Mouse (Mus musculus): ENCODE data around the gene D17Wsu92e. TPM values are rescaled to one million over a fixed set of nuclear protein-coding genes. Genes with fewer than 3 reads are reported as not detected.

D17Wsu92e gene
- total RNA-seq, 1 experiment = 68.4 TPM

DNA sequence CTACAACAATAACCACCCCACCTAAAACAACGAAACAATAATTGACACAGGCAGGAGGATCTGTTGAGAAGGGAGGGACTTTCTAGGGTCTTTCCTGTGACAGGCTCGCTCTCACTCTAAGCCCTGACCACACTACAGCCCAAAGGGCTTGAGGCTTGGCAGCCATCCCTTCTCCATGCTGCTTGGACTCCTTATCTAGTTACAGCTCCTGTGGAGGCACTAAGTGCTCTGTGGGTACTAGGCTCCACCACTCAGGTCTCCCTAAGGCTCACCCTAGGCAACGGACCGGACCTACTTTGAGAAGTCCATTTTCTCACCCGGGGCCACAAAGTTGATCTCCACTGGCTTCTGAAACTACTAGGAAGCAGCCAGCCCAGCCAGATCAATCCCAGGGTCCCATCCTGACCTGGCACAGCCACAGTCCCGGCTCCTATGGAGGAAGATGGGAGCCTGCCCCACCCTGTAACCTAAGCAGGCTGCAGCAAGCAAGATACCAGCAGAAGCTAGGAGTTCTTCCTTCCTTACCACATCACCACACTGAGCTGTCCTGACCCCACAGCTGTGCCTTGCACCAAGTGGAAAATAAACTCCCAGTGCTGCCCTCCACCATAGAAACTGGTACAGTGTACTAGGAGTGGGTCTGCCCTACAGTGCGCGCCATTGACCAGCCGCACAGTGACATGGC is 41.6 kb downstream of the D17Wsu92e start:
- in situ Hi-C loops (cut with MboI; ENCODE audit: low sequenced_read_pairs in 2 of 2, unreplicated experiment in 2 of 2) = no loop called here
- TF ChIP-seq ZNF384 (IDR thresholded peaks at IDR 0.05; ENCODE audit: low read depth, low read length) (no peak), HCFC1 (IDR thresholded peaks at IDR 0.05; ENCODE audit: borderline replicate concordance, insufficient read depth, low read length) (no peak), CHD2 (IDR thresholded peaks at IDR 0.05; ENCODE audit: low read depth, low read length) (no peak), MAFK (IDR thresholded peaks at IDR 0.05; ENCODE audit: insufficient read depth, low read depth, low read length) (no peak), ZC3H11A (IDR thresholded peaks at IDR 0.05; ENCODE audit: borderline replicate concordance, low read depth, low read length) (no peak)
- Histone ChIP-seq H3K9me3 (ENCODE audit: control insufficient read depth, insufficient read depth, low read depth, low read length) (no peaks in the 10 kb centered on the region), H3K36me3 (ENCODE audit: control insufficient read depth, insufficient read depth, low read length, poor library complexity, severe bottlenecking) (peaks cover 14% of the 10 kb centered on the region; the same call in 1 of the 2 replicates), H3K4me3 (ENCODE audit: insufficient read depth in 1 of 2, low read depth in 1 of 2, low read length in 2 of 2, poor library complexity in 1 of 2, severe bottlenecking in 1 of 2) (no peak overlapping the region), H3K4me1 (ENCODE audit: control insufficient read depth in 2 of 2, insufficient read depth in 2 of 2, low read length in 2 of 2, poor library complexity in 1 of 2) (peaks cover 5 to 7% of the 10 kb centered on the region in 2 experiments; a peak in 2 of 4 replicates), H3K9ac (ENCODE audit: insufficient read depth, low read depth, low read length, poor library complexity, severe bottlenecking) (no peak overlapping the region), H3K27ac (ENCODE audit: insufficient read depth, low read depth, low read length, poor library complexity, severe bottlenecking) (peak overlapping the region; percentile 44; the same call in 1 of the 2 replicates)
- DNase-seq (ENCODE audit: low read depth, low spot score) = no peak

DNA sequence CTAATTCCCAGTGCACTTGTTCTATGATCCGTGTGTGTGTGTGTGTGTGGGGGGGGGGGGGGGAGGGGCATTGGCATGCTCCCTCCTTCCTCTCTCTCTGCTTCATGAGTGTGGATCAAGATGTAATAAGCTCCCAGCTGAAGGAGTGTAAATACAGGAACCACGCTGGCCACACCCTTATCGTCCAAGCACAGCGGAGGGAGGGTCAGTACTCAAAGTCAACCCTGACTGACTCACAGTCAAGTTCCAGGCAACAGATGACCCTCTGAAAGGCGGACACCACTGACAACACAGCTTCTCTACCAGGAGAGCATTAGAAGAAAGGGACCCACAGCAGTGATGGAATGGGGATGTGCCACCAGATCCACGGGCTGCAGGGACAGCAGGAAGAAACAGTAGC is 42.6 kb downstream of the D17Wsu92e start:
- DNase-seq (ENCODE audit: low read depth, low spot score) = no peak
- Histone ChIP-seq H3K4me1 (ENCODE audit: control insufficient read depth in 2 of 2, insufficient read depth in 2 of 2, low read length in 2 of 2, poor library complexity in 1 of 2) (peaks cover 5 to 7% of the 10 kb centered on the region in 2 experiments; a peak in 2 of 4 replicates), H3K9me3 (ENCODE audit: control insufficient read depth, insufficient read depth, low read depth, low read length) (no peaks in the 10 kb centered on the region), H3K27ac (ENCODE audit: insufficient read depth, low read depth, low read length, poor library complexity, severe bottlenecking) (no peak overlapping the region), H3K9ac (ENCODE audit: insufficient read depth, low read depth, low read length, poor library complexity, severe bottlenecking) (no peak overlapping the region), H3K4me3 (ENCODE audit: insufficient read depth in 1 of 2, low read depth in 1 of 2, low read length in 2 of 2, poor library complexity in 1 of 2, severe bottlenecking in 1 of 2) (no peak overlapping the region), H3K36me3 (ENCODE audit: control insufficient read depth, insufficient read depth, low read length, poor library complexity, severe bottlenecking) (peaks cover 14% of the 10 kb centered on the region; the same call in 1 of the 2 replicates)
- TF ChIP-seq MAFK (IDR thresholded peaks at IDR 0.05; ENCODE audit: insufficient read depth, low read depth, low read length) = no peak
- no peak for TF ChIP-seq HCFC1 (IDR thresholded peaks at IDR 0.05; ENCODE audit: borderline replicate concordance, insufficient read depth, low read length)
- TF ChIP-seq ZNF384 (IDR thresholded peaks at IDR 0.05; ENCODE audit: low read depth, low read length) = no peak
- TF ChIP-seq ZC3H11A (IDR thresholded peaks at IDR 0.05; ENCODE audit: borderline replicate concordance, low read depth, low read length) = no peak
- no peak for TF ChIP-seq CHD2 (IDR thresholded peaks at IDR 0.05; ENCODE audit: low read depth, low read length)
- in situ Hi-C loops (cut with MboI; ENCODE audit: low sequenced_read_pairs in 2 of 2, unreplicated experiment in 2 of 2) = no loop called here

DNA sequence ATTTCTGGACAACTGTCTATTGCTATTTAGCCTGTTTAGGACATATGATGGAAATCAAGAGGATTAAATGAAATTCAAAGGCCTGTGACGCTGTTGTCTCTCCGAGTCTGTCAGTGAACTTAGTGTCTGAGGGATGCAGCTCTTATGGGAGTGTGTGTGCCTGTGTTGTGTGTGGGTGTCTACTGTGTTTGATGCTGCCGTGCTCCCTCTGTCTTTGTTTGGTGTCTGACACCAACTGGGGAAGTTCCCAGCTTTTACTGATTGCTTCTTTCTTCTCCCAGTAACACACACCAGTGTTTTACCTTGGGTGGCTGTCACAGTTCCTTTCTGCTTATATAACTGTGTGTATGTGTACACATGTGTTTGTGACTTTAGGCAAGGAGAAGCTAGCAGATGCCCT is 46.2 kb downstream of the D17Wsu92e start:
- Histone ChIP-seq H3K9ac (ENCODE audit: insufficient read depth, low read depth, low read length, poor library complexity, severe bottlenecking) (no peak overlapping the region), H3K4me3 (ENCODE audit: insufficient read depth in 1 of 2, low read depth in 1 of 2, low read length in 2 of 2, poor library complexity in 1 of 2, severe bottlenecking in 1 of 2) (no peak overlapping the region), H3K4me1 (ENCODE audit: control insufficient read depth in 2 of 2, insufficient read depth in 2 of 2, low read length in 2 of 2, poor library complexity in 1 of 2) (peaks cover 0 to 4% of the 10 kb centered on the region in 2 experiments; a peak in 1 of 4 replicates), H3K36me3 (ENCODE audit: control insufficient read depth, insufficient read depth, low read length, poor library complexity, severe bottlenecking) (peaks cover 12% of the 10 kb centered on the region; the same call in 1 of the 2 replicates), H3K27ac (ENCODE audit: insufficient read depth, low read depth, low read length, poor library complexity, severe bottlenecking) (no peak overlapping the region), H3K9me3 (ENCODE audit: control insufficient read depth, insufficient read depth, low read depth, low read length) (no peaks in the 10 kb centered on the region)
- no peak for DNase-seq (ENCODE audit: low read depth, low spot score)
- TF ChIP-seq MAFK (IDR thresholded peaks at IDR 0.05; ENCODE audit: insufficient read depth, low read depth, low read length) (no peak), ZC3H11A (IDR thresholded peaks at IDR 0.05; ENCODE audit: borderline replicate concordance, low read depth, low read length) (no peak), ZNF384 (IDR thresholded peaks at IDR 0.05; ENCODE audit: low read depth, low read length) (no peak), CHD2 (IDR thresholded peaks at IDR 0.05; ENCODE audit: low read depth, low read length) (no peak), HCFC1 (IDR thresholded peaks at IDR 0.05; ENCODE audit: borderline replicate concordance, insufficient read depth, low read length) (no peak)
- in situ Hi-C loops (cut with MboI; ENCODE audit: low sequenced_read_pairs in 2 of 2, unreplicated experiment in 2 of 2) = no loop called here

DNA sequence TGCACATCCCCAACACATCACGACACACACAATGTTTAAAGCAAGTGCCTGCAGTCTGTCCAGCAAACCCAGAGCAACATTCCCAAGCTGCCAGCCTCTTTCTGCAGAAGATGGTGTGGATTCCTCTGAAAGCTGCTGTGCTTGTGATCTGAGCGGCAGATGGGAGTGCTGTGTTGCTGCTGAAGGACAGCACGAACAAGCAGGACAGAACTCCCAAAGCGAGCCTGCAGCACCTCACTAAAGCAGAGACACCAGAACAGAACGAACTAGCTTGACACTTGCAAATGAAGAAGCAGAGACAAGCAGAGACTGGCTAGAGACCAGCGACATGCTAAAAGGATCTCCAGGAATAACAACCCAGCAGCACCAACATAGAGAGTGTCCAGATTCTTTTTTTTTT is 48.8 kb downstream of the D17Wsu92e start:
- no peak for TF ChIP-seq ZC3H11A (IDR thresholded peaks at IDR 0.05; ENCODE audit: borderline replicate concordance, low read depth, low read length)
- TF ChIP-seq HCFC1 (IDR thresholded peaks at IDR 0.05; ENCODE audit: borderline replicate concordance, insufficient read depth, low read length) = no peak
- TF ChIP-seq ZNF384 (IDR thresholded peaks at IDR 0.05; ENCODE audit: low read depth, low read length) = no peak
- TF ChIP-seq MAFK (IDR thresholded peaks at IDR 0.05; ENCODE audit: insufficient read depth, low read depth, low read length) = no peak
- TF ChIP-seq CHD2 (IDR thresholded peaks at IDR 0.05; ENCODE audit: low read depth, low read length) = no peak
- Histone ChIP-seq H3K36me3 (ENCODE audit: control insufficient read depth, insufficient read depth, low read length, poor library complexity, severe bottlenecking) (peaks cover 27% of the 10 kb centered on the region; the same call in 1 of the 2 replicates), H3K9me3 (ENCODE audit: control insufficient read depth, insufficient read depth, low read depth, low read length) (no peaks in the 10 kb centered on the region), H3K4me3 (ENCODE audit: insufficient read depth in 1 of 2, low read depth in 1 of 2, low read length in 2 of 2, poor library complexity in 1 of 2, severe bottlenecking in 1 of 2) (no peak overlapping the region), H3K4me1 (ENCODE audit: control insufficient read depth in 2 of 2, insufficient read depth in 2 of 2, low read length in 2 of 2, poor library complexity in 1 of 2) (0 out of 4 replicates have a peak, but pooled peaks cover 0 to 2% of the 10 kb centered on the region in 2 experiments), H3K27ac (ENCODE audit: insufficient read depth, low read depth, low read length, poor library complexity, severe bottlenecking) (no peak overlapping the region), H3K9ac (ENCODE audit: insufficient read depth, low read depth, low read length, poor library complexity, severe bottlenecking) (no peak overlapping the region)
- in situ Hi-C loops (cut with MboI; ENCODE audit: low sequenced_read_pairs in 2 of 2, unreplicated experiment in 2 of 2) = no loop called here
- no peak for DNase-seq (ENCODE audit: low read depth, low spot score)

Measured in ES-E14 (cell line).